Mouse (Mus musculus) adrenal gland (tissue): ENCODE data around the gene Nfkb1.

Experiments
- intact Hi-C: fragments of 180-260 bp; cut with DNase I; formaldehyde crosslinking; loops from one replicate; pipeline ENCODE4 v1.15.1; 2025
- long read RNA-seq, 2 experiments: library from polyadenylated mRNA; unstranded; transcript quantifications; one replicate each; pipeline ENCODE4 v2.0.0; 2020; ENCODE audit warnings: borderline replicate concordance in 1 of 2; ENCODE audit not compliant: insufficient replicate concordance in 1 of 2

Nfkb1 gene
- long read RNA-seq, experiment 1, partial matches to known transcripts, result 2 of 10 reads
- long read RNA-seq, experiment 1, other reads (novel, unspliced or antisense), result 6 of 10 reads
- long read RNA-seq, experiment 2, partial matches to known transcripts, result 5 of 14 reads
- long read RNA-seq, experiment 2, other reads (novel, unspliced or antisense), result 7 of 14 reads

GRCm38 (mm10) chr3:135691191-135692131, at the start of gene Nfkb1:
Nfkb1 (minus strand) TSS chr3:135691547.
- intact Hi-C loops, result no loop called here

DNA sequence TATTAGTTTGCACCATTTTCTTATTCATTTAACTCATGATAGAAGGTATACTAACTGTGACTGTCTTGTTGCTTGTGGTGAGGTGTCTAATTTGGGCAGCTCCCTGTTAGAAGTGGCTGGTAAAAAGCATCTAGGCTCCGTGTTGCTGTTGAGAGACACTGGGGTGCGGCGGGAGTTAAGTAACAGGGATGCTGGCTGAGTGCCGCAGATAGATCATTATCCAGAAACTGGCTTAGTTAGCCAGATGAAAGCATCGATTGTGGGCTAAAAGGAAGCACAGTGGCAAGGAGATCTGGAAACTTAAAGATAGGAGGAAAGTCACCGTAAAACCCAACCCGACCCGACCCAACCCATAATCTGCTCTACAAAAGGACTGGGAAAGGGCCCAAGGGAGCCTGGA, 49.4 kb upstream of the Nfkb1 start:
- intact Hi-C loops, result no loop called here

DNA sequence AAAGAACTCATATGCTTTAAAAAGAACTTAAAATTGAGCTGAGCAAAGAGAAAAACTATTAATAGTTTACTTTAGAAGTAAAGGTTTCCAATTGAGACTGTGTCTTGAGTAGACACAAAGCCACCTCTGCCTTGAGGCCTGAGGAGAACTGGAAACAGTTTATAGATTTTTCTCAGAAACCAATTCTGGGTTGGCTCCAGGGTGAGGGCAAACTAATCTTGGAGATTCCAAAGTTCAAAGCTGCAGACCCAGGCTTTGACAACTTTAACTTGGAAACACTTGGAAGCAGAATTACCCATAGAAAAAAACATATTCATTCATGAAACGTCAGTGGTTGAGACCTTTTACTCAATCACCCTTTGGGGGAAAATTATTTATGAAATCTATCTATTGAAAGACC, 43.4 kb upstream of the Nfkb1 start:
- intact Hi-C loops, result loop anchor here (5.0 kb wide), 2 partner anchors 332 to 452 kb away; partner anchors contain the start of gene Bdh2

DNA sequence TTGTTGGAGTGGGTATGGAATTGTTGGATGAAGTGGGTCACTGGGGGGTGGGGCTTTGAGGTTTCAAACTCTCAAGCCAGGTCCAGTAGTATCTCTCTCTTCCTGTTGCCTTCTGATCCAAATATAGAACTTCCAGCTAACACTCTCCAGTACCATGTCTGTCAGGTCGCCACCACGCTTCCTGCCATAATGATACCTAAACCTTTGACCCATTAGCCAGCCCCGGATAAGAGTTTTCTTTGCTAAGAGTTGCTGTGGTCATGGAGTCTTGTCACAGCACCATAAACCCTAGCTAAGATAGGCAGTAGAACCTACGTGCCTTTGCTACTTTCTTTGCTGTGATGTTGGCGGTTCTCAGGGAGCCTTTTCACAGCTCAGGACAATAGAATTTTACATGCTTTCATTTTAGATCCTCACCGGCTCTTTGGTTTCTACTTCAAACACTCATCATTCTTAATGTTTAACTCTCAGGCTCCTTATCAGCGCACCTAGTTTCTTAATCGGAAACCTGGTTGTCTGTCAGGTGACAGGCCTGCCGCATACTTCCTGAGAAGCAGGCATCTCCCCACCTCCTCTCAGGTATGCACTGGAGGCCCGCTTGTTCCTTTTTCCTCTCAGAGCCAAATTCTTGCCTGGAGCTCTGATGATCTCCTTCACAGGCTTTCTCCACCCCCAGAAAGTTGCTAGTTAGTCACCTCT, 41.5 kb upstream of the Nfkb1 start:
- intact Hi-C loops, result loop anchor here (5.0 kb wide), 2 partner anchors 331 to 451 kb away; partner anchors contain the start of gene Bdh2

DNA sequence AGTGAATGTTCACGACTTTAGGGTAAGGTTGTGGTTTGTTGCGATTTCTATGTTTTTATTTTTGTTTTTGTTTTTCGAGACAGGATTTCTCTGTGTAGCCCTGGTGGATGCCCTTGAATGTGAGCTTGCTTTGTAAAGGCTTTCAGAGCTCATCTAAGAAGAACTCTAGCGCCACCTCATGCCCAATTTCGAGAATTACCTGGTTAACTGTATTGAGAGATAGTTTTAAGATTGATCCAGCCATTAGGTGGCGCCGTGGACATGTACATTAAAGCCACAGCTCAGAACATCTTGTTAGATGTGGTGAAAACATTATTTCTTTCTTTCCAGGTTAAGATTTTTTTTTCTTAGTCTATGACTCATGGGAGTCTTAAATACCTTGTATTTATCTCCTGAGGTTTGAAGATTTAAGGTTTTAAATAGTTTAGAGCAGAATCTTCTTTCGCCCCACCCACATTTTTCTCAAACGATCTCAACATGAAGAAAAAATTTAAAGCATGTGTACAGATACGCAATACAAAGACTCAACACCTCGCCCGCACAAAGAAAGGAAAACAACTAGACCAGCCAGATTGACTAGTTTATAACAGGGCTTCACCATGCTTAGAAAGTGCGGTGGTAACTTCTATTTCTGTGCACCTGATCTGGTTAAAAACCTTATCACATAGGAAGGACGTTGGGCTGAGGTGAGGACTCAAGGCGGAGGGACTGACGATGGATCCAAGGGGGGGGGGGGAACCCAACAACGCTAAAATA, 40.1 kb upstream of the Nfkb1 start:
- intact Hi-C loops, result loop anchor here (5.0 kb wide), 2 partner anchors 329 to 449 kb away; partner anchors contain the start of gene Bdh2

- intact Hi-C loops, result loop anchor here (5.0 kb wide), 2 partner anchors 328 to 448 kb away; partner anchors contain the start of gene Bdh2
These were observed 39.4 kb upstream of the Nfkb1 start for GRCm38 (mm10) chr3:135730790-135731189.

DNA sequence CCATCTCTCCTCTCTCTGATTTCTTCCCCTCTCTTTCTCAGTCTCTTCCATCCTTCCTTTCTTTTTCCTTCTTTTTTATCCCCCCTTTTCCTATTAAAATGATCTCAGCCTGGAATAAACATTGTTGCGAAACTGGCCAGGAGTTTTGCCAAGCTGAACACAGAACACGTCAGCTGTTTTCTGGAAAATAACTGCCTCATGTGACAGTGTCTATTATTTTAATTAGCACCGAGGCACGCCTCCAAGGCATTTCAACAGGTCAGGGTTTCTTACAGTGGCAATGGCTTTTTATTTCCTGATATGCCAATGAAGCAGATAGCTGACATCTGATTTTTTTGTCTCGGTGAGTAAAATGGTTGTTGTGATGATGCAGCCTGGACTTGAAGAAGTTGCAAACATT, 38.2 kb upstream of the Nfkb1 start:
- intact Hi-C loops, result no loop called here

GRCm38 (mm10) chr3:135728900-135729299, 37.6 kb upstream of the Nfkb1 start:
- intact Hi-C loops, result no loop called here

DNA sequence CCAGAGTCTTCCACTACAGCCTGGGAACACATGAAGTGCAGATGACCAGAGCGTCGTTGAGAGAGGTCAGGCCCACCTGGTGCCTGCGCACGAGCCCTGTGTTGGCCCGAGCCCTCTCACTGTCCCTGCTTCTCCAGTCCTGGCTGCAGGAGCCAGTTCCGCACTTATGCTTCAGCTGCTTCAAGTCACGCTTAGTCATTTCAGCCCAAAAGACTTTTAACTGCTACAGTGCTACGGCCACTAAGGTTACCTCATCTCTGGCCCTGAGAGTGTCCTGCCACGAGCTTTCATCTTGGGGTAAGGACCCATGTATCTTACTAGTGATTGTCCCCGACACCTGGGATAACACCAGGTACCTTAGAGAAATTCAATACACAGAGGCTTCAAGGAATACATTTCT, 36.0 kb upstream of the Nfkb1 start:
- intact Hi-C loops, result no loop called here

- intact Hi-C loops, result no loop called here
These were observed 35.4 kb upstream of the Nfkb1 start for GRCm38 (mm10) chr3:135726521-135727275.

DNA sequence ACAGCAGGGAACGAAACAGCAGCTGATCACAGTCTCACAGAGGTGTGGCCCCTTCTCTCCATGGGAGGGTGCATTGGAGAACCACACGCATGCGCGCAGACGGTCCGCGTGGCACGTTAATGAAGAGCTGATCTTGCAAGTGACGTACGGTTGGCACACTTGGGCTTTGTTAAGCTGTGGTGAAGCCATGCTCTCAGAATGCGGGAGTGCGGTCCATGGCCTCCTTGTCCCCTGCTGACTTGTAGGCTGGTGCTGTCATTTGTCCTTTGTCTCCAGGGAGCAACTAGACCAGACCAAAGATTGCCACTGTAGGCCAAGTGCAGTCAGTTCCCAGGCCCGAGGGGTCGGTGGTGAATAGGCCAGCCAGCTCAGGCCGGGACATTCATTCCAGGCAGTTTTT, 34.7 kb upstream of the Nfkb1 start:
- intact Hi-C loops, result no loop called here

DNA sequence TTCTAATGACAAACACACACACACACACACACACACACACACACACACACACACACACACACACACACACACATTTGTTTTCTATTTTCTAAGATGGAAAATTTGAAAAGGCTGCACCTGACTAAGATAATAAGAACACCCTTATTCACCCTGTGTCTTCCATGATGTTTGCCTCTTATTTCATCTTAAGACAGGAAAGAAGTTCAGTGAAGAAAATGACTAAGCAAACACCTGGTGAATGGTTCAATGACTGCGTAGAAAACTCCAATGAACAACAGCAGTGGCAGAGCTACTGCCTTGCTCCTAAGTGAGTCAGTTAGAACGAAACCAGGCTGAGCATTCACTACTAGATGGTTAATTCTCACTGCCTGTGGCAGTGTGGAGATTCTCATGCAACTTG, 30.8 kb upstream of the Nfkb1 start:
- intact Hi-C loops, result no loop called here

DNA sequence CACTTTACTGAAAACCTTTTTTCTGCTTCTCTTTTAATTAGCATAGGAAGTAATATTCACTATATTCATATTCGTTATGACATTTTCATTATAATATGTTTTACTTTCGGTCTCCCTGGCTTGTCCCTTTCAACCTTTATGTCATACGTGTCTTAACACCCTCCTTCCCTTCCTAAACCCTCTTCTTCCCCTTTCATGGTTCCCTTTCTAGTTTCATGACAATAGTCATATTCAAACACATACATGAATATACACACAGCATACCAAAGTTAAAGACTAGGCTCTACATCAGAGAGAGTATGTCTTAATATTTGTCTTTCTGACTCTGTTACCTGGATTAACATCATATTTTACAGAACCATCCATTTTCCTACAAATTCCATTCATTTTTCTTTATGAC, 28.6 kb upstream of the Nfkb1 start:
- intact Hi-C loops, result loop anchor here (10.0 kb wide), 1 partner anchor 165 kb away; no protein-coding TSS in a partner anchor

DNA sequence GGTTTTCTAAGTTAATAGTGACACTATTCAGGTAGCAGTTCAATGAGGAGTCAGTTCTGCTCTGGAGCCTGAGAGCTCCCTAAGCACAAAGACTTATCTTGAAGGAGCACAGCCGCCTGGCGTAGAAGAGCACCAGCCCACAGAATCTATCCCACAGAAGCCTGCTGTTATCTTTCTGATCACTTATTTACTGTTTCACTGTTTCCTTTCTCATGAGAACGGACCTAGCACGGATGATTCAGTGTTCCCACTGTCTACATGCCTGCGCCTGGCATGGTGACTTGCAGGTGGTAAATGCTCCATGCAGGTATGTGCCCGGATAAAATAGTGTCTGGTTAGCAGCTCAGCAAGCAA, 27.8 kb upstream of the Nfkb1 start:
- intact Hi-C loops, result loop anchor here (10.0 kb wide), 1 partner anchor 164 kb away; no protein-coding TSS in a partner anchor

GRCm38 (mm10) chr3:135718323-135719178, 27.2 kb upstream of the Nfkb1 start:
- intact Hi-C loops, result loop anchor here (10.0 kb wide), 1 partner anchor 164 kb away; no protein-coding TSS in a partner anchor

DNA sequence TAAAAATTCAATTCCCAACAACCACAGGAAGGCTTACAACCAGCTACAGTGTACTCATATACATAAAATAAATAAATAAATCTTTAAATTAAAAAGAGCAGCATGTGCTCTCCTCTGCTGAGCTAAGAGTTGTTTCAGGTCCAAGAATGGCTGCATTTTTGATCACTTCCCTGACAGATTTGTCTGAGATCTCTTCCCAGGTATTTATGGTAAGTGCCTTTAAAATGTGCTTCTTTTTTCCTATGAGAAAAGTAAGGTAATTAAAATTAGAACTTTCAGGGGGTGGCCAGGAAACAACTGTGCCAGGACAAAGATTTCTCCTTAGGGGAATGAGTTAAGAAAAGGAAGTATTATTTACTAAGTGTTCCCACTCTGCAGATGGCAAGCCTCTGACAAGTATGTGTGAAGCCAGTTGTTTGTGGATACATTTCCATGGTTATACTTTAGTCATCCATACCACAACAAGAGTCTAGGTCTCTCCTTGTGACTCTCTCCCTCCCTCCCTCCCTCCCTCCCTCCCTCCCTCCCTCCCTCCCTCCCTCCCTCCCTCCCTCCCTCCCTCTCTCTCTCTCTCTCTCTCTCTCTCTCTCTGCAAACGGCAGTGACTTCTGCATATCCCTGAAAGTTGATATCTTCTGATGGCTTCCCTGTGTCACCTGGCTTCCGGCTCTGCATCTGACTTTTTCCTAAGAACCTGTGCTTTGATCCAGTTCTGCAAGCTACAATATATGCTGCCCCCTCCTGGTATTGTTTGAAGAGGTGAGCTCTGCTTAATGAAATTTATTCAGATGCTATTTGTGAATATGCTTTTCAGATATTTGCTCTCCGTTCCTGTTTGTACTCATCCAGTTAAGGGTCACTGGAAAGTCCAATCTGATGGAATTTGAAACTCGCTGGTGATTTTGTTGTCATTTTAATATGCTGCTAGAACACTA, 21.9 kb upstream of the Nfkb1 start:
- intact Hi-C loops, result loop anchor here (5.0 to 10.0 kb wide), 2 partner anchors 81 to 158 kb away; no protein-coding TSS in a partner anchor

DNA sequence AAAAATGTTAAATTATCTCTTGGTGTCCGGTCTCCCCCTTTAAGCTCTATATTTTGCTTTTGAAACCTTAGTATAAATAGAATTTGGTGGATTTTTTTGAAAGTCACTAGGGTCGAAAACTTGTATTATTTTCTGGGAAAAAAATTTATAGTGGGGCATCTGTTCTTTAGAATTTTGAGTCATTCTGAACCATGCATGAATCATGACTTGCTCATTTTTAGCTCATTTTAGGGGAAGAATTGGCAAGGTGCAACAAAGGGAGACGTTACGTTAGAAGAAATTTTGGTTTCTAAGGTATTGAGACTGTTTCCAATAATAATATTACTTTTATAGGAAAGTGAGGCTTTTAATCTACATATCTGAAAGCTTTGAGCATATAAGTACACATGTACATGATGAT, 20.3 kb upstream of the Nfkb1 start:
- intact Hi-C loops, result loop anchor here (5.0 to 10.0 kb wide), 2 partner anchors 79 to 157 kb away; no protein-coding TSS in a partner anchor
